Mouse (Mus musculus) monocyte, adult 5-6 weeks (primary cell): ENCODE measurements around the gene Gabarapl2. TPM values are rescaled to one million over a fixed set of nuclear protein-coding genes. Genes with fewer than 3 reads are reported as not detected.
A peak's percentile ranks its signal among the peaks of the same experiment; 100 is the strongest.

Source experiments
- ATAC-seq: fragments of 153-309, 156-312 bp; replicated peaks from 2 replicates; pipeline ENCODE4 v1.8.0; 2017; ENCODE audit warnings: mild to moderate bottlenecking; ENCODE audit not compliant: low TSS enrichment, insufficient number of reproducible peaks, severe bottlenecking, poor library complexity, low FRiP score
- total RNA-seq: library from RNA; stranded (forward); fragments of 200-1000, 200-491, 200-594 nt; gene quantifications from 3 replicates; pipeline ENCODE4 v1.2.3, GENCODE M21; 2017

Gene Gabarapl2
- total RNA-seq, 1 experiment from 2014 or later = 92.1 TPM

DNA sequence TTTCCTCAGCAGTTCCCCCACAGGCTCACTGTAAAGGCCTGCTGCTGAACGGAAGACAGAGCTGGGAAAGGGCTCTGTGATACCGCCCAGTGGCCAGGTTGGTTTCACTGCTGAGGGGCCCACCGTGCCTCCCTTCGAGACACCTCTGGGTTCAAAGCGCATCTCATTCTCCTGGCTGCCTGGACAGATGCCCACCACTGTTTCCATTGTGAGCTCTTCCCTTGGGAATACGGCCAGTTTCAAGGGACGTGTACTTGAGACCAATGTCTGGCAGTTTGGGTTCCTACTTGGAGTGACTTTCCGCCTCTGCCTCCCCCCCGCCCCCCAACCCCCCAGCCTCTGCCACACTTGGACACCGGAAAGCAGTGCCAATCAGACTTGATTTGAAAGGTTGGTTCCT is 22.6 kb downstream of the Gabarapl2 start:
- ATAC-seq = no peak

- no peak for ATAC-seq
Observed at GRCm38 (mm10) chr8:111963546-111963945, 23.0 kb downstream of the Gabarapl2 start.

DNA sequence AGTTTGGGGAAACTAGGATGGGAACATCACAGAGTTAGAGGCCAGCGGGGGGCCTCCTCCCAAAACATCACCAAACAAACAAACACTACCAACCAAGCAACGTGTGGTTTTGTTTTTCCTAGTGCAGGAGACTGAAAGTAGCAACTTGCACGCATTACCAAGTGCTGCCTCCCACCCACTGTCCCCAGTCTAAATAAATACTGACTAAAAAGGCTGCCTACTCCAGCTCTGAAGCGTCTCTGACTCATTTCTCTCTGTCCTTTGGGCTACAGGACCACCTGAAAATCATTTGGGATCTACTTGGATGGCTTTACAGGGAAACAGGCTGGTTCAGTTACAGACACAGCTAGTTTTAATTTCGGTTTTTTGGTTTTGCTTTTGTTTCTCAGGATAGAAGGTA is 23.8 kb downstream of the Gabarapl2 start:
- ATAC-seq = no peak

- no peak for ATAC-seq
Observed at GRCm38 (mm10) chr8:111964849-111965561, 24.5 kb downstream of the Gabarapl2 start.

DNA sequence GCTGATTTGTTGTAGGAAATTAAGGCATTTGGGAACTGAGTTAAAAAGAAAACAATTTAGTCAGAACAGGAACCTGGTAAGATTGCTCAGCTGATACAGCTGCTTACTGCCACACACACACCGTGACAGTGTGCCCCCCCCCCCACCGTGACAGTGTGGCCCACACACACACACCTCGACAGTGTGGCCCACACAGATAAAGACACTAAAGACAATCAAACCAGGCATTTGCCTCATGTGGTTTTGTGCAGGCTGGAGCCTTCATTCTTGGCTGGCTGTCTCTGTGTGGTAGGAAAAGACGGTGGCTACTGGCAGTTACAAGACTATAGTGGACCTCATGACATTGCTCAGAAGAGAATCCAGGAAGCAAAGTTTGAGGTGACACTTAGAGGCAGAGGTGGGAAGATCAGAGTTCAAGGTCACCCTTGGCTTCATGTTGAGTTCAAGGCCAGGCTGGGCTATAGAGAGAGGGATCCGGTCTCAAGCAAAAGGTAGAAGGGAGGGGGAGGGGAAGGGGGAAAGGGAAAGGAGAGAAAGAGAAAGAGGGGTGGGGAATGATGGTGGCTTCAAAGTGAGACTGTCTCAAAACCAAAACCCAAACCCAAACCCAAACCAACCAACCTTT is 26.9 kb downstream of the Gabarapl2 start:
- ATAC-seq = no peak

- no peak for ATAC-seq
Observed at GRCm38 (mm10) chr8:111968541-111968940, 28.0 kb downstream of the Gabarapl2 start.

DNA sequence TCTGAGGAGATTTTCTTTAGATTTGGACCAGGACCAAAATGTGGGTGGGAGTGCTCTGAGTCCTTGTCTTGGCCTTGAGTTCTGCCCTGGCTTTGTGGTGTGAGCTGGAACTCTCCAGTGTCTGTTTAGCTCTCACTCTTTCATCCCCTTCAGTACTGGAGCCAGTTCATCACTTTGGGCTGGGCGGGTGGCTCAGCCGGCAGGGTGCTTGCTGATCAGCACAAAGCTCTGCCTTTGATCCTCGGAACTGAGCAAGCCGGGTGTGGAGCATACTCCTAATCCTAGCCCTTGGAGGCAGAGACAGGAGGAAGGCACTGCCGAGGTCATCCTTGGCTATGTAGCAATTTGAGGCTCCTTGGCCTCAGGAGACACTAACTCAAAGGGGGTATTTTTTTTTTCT is 28.5 kb downstream of the Gabarapl2 start:
- no peak for ATAC-seq

- ATAC-seq = no peak
Observed at GRCm38 (mm10) chr8:111974138-111974537, 33.6 kb downstream of the Gabarapl2 start.

- no peak for ATAC-seq
Observed at GRCm38 (mm10) chr8:111975706-111976105, 35.2 kb downstream of the Gabarapl2 start.

DNA sequence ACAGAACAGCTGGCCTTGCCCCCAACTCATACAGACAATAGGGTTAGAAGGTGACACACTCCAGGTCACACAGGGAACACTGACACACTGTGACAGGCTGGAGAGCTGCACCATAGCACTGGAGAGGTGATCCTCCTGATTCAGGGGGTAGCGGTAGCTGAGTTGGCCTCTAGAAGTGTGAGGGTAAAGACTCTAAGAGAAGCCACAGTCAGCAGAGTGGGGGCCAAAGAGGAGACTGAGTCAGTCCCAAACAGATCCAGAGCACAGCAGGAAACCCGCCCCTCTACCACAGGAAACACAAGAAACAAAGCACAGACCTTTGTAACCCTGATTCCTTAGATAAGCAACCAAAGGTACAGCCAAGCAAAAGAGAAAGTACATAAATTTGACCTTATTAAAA is 35.8 kb downstream of the Gabarapl2 start:
- ATAC-seq = no peak

DNA sequence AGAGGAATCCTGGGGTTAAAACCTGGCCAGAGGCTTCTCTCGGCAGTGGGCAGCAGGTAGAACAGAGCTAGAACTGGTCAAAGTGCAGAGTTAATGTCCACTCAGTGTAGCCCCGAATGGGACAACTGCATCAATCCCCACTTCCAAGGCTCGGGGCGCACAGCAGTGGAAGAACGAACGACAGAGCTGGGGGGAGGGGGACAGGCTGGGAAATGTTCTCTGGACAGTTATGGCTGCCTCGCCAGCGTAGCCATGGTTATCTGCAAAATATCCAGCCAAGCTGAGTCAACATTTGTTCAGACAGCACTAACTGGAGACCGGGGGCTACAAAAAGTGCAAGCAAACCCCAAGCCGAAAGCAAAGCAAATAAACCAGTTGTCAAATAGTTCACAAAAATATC is 37.6 kb downstream of the Gabarapl2 start:
- no peak for ATAC-seq

- ATAC-seq = no peak
Observed at GRCm38 (mm10) chr8:111982116-111982515, 41.6 kb downstream of the Gabarapl2 start.

- ATAC-seq = no peak
Observed at GRCm38 (mm10) chr8:111984511-111984910, 44.0 kb downstream of the Gabarapl2 start.

DNA sequence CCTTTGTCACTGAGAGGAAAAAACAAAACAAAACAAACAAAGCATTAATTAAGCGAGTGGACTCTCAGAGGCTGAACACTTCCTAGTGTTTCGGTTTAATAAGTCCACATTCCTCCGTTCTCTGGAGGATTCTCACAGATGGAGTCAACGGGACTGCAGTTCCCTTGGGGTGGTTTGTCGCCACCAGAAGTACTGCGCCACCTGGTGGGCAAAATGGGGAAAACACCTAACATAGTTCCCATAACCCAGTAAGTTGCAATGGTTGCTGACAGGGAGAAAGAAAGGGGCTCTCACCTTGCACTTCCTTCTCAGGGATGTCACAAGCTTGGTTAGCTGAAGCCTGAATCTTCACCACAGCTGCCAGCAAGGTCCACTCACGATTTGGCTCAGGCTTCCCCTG is 49.4 kb downstream of the Gabarapl2 start:
- ATAC-seq = peak; percentile 54

GRCm38 (mm10) chr8:111991278-111991677 is 50.8 kb downstream of the Gabarapl2 start:
- ATAC-seq = no peak

GRCm38 (mm10) chr8:111992013-111992702 is 51.7 kb downstream of the Gabarapl2 start, which contains the start of gene Adat1:
Adat1 (minus strand) TSS chr8:111992302.
- ATAC-seq = peak; percentile 95

GRCm38 (mm10) chr8:111992703-111993039 is 52.2 kb downstream of the Gabarapl2 start:
- ATAC-seq = no peak
